ENCODE assay signal across 12 mouse cellular contexts in the genomic region with DNA sequence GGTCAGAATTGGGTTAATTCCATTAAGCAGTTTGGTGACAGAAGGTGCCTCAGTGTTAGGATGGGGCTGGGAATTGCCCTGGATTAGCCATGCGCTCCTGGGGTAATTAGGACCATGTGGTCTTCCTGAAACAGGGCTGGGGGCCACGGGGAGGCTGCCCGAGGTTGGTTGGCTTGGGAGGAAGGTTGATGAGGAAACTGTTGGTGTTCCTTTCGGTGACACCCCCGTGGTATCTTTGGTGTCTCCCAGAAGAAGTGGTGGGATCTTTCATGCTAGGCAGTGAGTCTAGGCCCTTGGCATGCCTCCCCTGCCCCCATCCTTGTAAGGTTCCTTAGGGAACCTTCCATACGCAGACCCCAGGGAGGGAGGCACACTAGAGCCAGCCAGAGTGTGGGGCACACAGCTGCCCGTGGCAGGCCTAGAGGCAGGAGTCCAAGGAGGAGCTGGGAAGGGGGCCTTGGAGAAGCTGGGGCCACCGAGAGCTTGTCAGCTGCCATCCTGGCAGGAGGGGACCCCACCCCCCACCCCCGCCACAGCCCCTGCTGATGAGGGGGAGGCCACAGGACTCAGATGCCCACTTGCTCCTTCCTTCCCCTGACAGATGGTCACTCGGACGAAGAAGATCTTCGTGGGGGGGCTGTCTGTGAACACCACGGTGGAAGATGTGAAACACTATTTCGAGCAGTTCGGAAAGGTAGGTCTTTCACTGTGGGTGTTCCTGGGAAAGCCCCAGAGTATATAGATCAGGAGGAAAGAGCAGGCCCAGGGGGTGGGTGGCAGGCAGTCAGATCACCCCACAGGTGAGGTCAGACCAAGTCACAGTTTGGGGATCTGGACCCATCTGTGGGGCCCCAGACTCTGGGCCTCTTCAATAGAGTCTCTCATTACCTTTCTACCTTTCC. TPM values are rescaled to one million over a fixed set of nuclear protein-coding genes. Genes with fewer than 3 reads are reported as not detected.
DNase-seq lines count a peak whose midpoint lies in the region; ATAC-seq and TF ChIP-seq lines count a peak whose summit lies in the region.
"Had no signal": no experiment of that assay in that cellular context is flagged by ENCODE, and none has a peak within 500 bp of the region (broad histone marks: within the 10 kb centered on the region; RNA-seq: fewer than 3 reads in every experiment).

No protein-coding gene starts in this region.

- no peak overlapping the region for H3K27ac ChIP-seq in heart, embryonic 13.5 days (replicated peaks)
- peak overlapping the region; percentile 100 for H3K27ac ChIP-seq in forebrain, embryonic 12.5 days
- peak overlapping the region; percentile 97 for H3K27ac ChIP-seq in limb, embryonic 11.5 days (replicated peaks; ENCODE audit: low read depth, low read length)
- peak overlapping the region; percentile 99 for H3K27ac ChIP-seq in olfactory bulb, adult 2 months (ENCODE audit: insufficient read depth, low read depth, low read length)
- no peak overlapping the region for H3K27ac ChIP-seq in gastrocnemius, adult 2 months

- H3K9me3 ChIP-seq in heart, embryonic 13.5 days, result no peaks in the 10 kb centered on the region
- no peaks in the 10 kb centered on the region for H3K9me3 ChIP-seq in forebrain, embryonic 12.5 days
- no peaks in the 10 kb centered on the region for H3K9me3 ChIP-seq in limb, embryonic 11.5 days (ENCODE audit: control insufficient read depth, low read length)
- H3K9me3 ChIP-seq: megakaryocyte, embryonic 14.5 days had no signal

- TF ChIP-seq POLR2A in olfactory bulb, adult 2 months (IDR thresholded peaks at IDR 0.05; ENCODE audit: insufficient read depth, low read depth, low read length), result no peak

- WGBS in heart, embryonic 13.5 days, result 67% methylated on average over 15 of the region's 15 CpGs
- WGBS in forebrain, embryonic 12.5 days, result 7% methylated on average over 15 of the region's 15 CpGs
- WGBS in limb, embryonic 11.5 days, result 20% methylated on average over 15 of the region's 15 CpGs
- 43% methylated on average over 15 of the region's 15 CpGs for WGBS in olfactory bulb, adult 2 months

- intact Hi-C loops in heart, postnatal 14 days (cut with DNase I), result no loop called here
- intact Hi-C loops in gastrocnemius, adult 2 months (cut with DNase I), result no loop called here

- no peak for DNase-seq in heart, postnatal 14 days
- peak; percentile 55 for DNase-seq in limb, embryonic 11.5 days (ENCODE audit: low spot score)
- DNase-seq in spleen, postnatal 10 days (ENCODE audit: low spot score in 2 of 2), result no peak
- no peak for DNase-seq in heart, adult 11 months
- no peak for DNase-seq in gastrocnemius, adult 2 months

- peaks cover 10% of the 10 kb centered on the region; the same call in 1 of the 2 replicates for H3K36me3 ChIP-seq in heart, embryonic 13.5 days
- H3K36me3 ChIP-seq in forebrain, embryonic 12.5 days (replicated peaks), result peaks cover 75% of the 10 kb centered on the region
- H3K36me3 ChIP-seq in limb, embryonic 11.5 days (ENCODE audit: control insufficient read depth, insufficient read depth, low read length), result peaks cover 8% of the 10 kb centered on the region

- no peak overlapping the region for H3K4me3 ChIP-seq in heart, embryonic 13.5 days
- H3K4me3 ChIP-seq in forebrain, embryonic 12.5 days (replicated peaks), result peak overlapping the region; percentile 100
- no peak overlapping the region; the same call in 1 of the 2 replicates for H3K4me3 ChIP-seq in limb, embryonic 11.5 days (ENCODE audit: low read depth, low read length)
- H3K4me3 ChIP-seq in olfactory bulb, adult 2 months (ENCODE audit: insufficient read depth, low read depth, low read length), result no peak overlapping the region
- no peak overlapping the region for H3K4me3 ChIP-seq in gastrocnemius, adult 2 months
- H3K4me3 ChIP-seq: megakaryocyte, embryonic 14.5 days had no signal

- H3K9ac ChIP-seq in heart, embryonic 13.5 days, result peak overlapping the region; percentile 82; the same call in 1 of the 2 replicates
- peak overlapping the region; percentile 100 for H3K9ac ChIP-seq in forebrain, embryonic 12.5 days
- H3K9ac ChIP-seq in limb, embryonic 11.5 days (ENCODE audit: low read length), result peak overlapping the region; percentile 44; the same call in 1 of the 2 replicates

- peaks cover 19% of the 10 kb centered on the region for H3K27me3 ChIP-seq in heart, embryonic 13.5 days (replicated peaks)
- no peaks in the 10 kb centered on the region for H3K27me3 ChIP-seq in forebrain, embryonic 12.5 days
- H3K27me3 ChIP-seq in limb, embryonic 11.5 days (ENCODE audit: control insufficient read depth, insufficient read depth, low read length), result no peaks in the 10 kb centered on the region

- ATAC-seq in heart, embryonic 13.5 days (ENCODE audit: extremely low read depth, insufficient number of reproducible peaks, low FRiP score, low TSS enrichment), result no peak
- ATAC-seq in forebrain, embryonic 12.5 days (ENCODE audit: low FRiP score), result no peak
- ATAC-seq in limb, embryonic 11.5 days (ENCODE audit: insufficient number of reproducible peaks, low FRiP score, low TSS enrichment, low read depth), result no peak
- ATAC-seq: activated CD4-positive, CD25-positive, alpha-beta regulatory T cell, adult 4 months had no signal

- H3K4me1 ChIP-seq in heart, embryonic 13.5 days, result peaks cover 48% of the 10 kb centered on the region
- H3K4me1 ChIP-seq in forebrain, embryonic 12.5 days, result peaks cover 82% of the 10 kb centered on the region
- H3K4me1 ChIP-seq in limb, embryonic 11.5 days (ENCODE audit: control insufficient read depth, insufficient read depth, low read length), result peaks cover 76% of the 10 kb centered on the region
- H3K4me1 ChIP-seq in olfactory bulb, adult 2 months (ENCODE audit: control insufficient read depth, insufficient read depth, low read length), result peaks cover 61% of the 10 kb centered on the region

- H3K4me2 ChIP-seq in heart, embryonic 13.5 days, result no peak overlapping the region
- peak overlapping the region; percentile 98 for H3K4me2 ChIP-seq in forebrain, embryonic 12.5 days
- H3K4me2 ChIP-seq in limb, embryonic 11.5 days (ENCODE audit: low read depth, severe bottlenecking), result peak overlapping the region; percentile 64

- no peak for TF ChIP-seq CTCF in olfactory bulb, adult 2 months (IDR thresholded peaks at IDR 0.05; ENCODE audit: insufficient read depth, low read depth, low read length)
- no peak for TF ChIP-seq CTCF in gastrocnemius, adult 2 months (IDR thresholded peaks at IDR 0.05)

RNA-seq across cellular contexts. Expression of a gene that starts 5.7 kb away (rescaled TPM):
- polyA plus RNA-seq in heart, embryonic 13.5 days (2015; fragmentation: Nextera tagmentation; extraction: Ambion mirVana), result 3.7 and 4.1 TPM in 2 replicates
- total RNA-seq in heart, postnatal 14 days (2021), result 1 to 10 TPM; 1.9 to 2.0 TPM
- 161 and 182 TPM in 2 replicates for polyA plus RNA-seq in forebrain, embryonic 12.5 days (2016; fragmentation: Nextera tagmentation; extraction: Ambion mirVana)
- 45.9 and 48.3 TPM in 2 replicates for polyA plus RNA-seq in limb, embryonic 11.5 days (2014; fragmentation: Nextera tagmentation; extraction: Ambion mirVana)
- not detected in 2 replicates for polyA plus RNA-seq in olfactory bulb, adult 2 months (2012; ENCODE audit: insufficient read depth, insufficient read length, low replicate concordance, missing spikeins)
- total RNA-seq in gastrocnemius, adult 2 months (2021), result under 1 TPM in 1 of 2 experiments, not detected in 1; 0.61 TPM
- total RNA-seq: common myeloid progenitor, adult 5-6 weeks had no signal
- polyA plus RNA-seq: activated CD4-positive, CD25-positive, alpha-beta regulatory T cell, adult 4 months had no signal

RNA-seq across cellular contexts. Expression of a gene that starts 31.0 kb away (rescaled TPM):
- 0.88 and 1.1 TPM in 2 replicates for polyA plus RNA-seq in heart, embryonic 13.5 days (2015; fragmentation: Nextera tagmentation; extraction: Ambion mirVana)
- not detected for total RNA-seq in heart, postnatal 14 days (2021)
- polyA plus RNA-seq in forebrain, embryonic 12.5 days (2016; fragmentation: Nextera tagmentation; extraction: Ambion mirVana), result not detected in 2 replicates
- not detected in 2 replicates for polyA plus RNA-seq in limb, embryonic 11.5 days (2014; fragmentation: Nextera tagmentation; extraction: Ambion mirVana)
- polyA plus RNA-seq in olfactory bulb, adult 2 months (2012; ENCODE audit: insufficient read depth, insufficient read length, low replicate concordance, missing spikeins), result not detected in 2 replicates
- total RNA-seq in gastrocnemius, adult 2 months (2021), result not detected
- total RNA-seq: common myeloid progenitor, adult 5-6 weeks; layer of hippocampus, postnatal 25 days had no signal
- polyA plus RNA-seq: activated CD4-positive, CD25-positive, alpha-beta regulatory T cell, adult 4 months had no signal

RNA-seq across cellular contexts. Expression of a gene that starts 49.4 kb away (rescaled TPM):
- 18.9 and 19.8 TPM in 2 replicates for polyA plus RNA-seq in heart, embryonic 13.5 days (2015; fragmentation: Nextera tagmentation; extraction: Ambion mirVana)
- 10 to 100 TPM; 17.9 to 18.7 TPM for total RNA-seq in heart, postnatal 14 days (2021)
- polyA plus RNA-seq in forebrain, embryonic 12.5 days (2016; fragmentation: Nextera tagmentation; extraction: Ambion mirVana), result 20.0 and 23.2 TPM in 2 replicates
- 19.2 and 19.7 TPM in 2 replicates for polyA plus RNA-seq in limb, embryonic 11.5 days (2014; fragmentation: Nextera tagmentation; extraction: Ambion mirVana)
- polyA plus RNA-seq in olfactory bulb, adult 2 months (2012; ENCODE audit: insufficient read depth, insufficient read length, low replicate concordance, missing spikeins), result not detected in 2 replicates
- total RNA-seq in gastrocnemius, adult 2 months (2021), result 10 to 100 TPM; 10.9 to 17.3 TPM

Comparison
In these comparisons a context has a peak if more than half of its experiments do, and no peak if none do; other contexts are left out.
1. H3K27ac ChIP-seq: peak in forebrain, embryonic 12.5 days (single experiment), limb, embryonic 11.5 days (single experiment) and olfactory bulb, adult 2 months (single experiment); none in heart, embryonic 13.5 days (single experiment) and gastrocnemius, adult 2 months (single experiment).
2. H3K9ac ChIP-seq: peak in every context shown above with its lines; median percentile 100 in forebrain, embryonic 12.5 days; 82 in heart, embryonic 13.5 days; 44 in limb, embryonic 11.5 days.
3. RNA of a gene that starts 49.4 kb away (polyA plus RNA-seq): 20.0 to 23.2 TPM in forebrain, embryonic 12.5 days, 18.9 to 19.8 TPM in heart, embryonic 13.5 days and 19.2 to 19.7 TPM in limb, embryonic 11.5 days; not detected in olfactory bulb, adult 2 months; every median in the first group is over 10 times any median in the second.